Mouse (Mus musculus): ENCODE data around the gene Tnnt3. TPM values are rescaled to one million over a fixed set of nuclear protein-coding genes. Genes with fewer than 3 reads are reported as not detected.

Tnnt3 gene
- polyA plus RNA-seq, 1 experiment from 2014 or later, result 31.5 TPM

DNA sequence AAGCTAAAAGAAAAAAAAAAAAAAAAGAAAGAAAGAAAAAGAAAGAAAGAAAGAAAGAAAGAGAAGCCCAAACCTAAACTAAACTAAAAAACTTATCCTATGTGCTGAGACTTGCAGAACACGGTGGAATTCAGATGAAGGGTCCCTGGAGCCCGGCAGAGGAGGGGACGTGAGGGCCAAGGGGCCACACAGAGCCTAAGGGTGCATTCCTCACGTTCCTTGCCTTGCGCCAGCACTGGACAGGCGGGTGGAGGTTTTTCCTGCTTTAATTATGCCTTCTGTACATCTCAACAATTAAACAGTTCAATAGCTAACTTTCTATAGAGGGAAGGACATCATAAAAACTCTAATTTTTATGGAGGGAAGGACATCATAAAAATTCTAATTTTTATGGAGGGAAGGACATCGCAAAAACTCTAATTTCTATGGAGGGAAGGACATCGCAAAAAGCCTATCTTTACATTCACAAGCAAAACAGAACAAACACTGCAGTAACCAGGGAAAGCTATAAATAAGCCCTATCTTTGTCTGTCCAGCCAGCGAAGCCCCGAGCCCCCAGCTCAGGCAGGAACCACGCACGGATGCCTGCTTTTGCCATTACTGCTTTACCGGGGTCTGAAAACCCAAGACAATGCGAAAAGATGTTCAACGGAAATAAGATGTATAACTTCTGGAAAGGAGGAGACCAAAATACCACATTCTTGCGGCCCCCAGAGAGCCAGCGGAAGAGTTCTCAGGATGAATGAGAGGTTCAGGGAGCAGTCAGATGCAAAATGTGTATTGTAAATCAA, 24.8 kb downstream of the Tnnt3 start:
- H3K27ac ChIP-seq (ENCODE audit: low read length), result no peak overlapping the region
- H3K27me3 ChIP-seq (ENCODE audit: control insufficient read depth, insufficient read depth, low read depth, low read length), result no peaks in the 10 kb centered on the region
- no peaks in the 10 kb centered on the region for H3K9me3 ChIP-seq (replicated peaks; ENCODE audit: control insufficient read depth, low read length)
- no peaks in the 10 kb centered on the region for H3K36me3 ChIP-seq (ENCODE audit: control insufficient read depth, insufficient read depth)
- no peak overlapping the region for H3K4me2 ChIP-seq (ENCODE audit: low read depth, low read length)
- H3K9ac ChIP-seq (ENCODE audit: low read depth, low read length), result no peak overlapping the region
- no peak for ATAC-seq (ENCODE audit: low read depth)
- WGBS (ENCODE audit: insufficient replicate concordance), result 41% methylated on average over 17 of the region's 17 CpGs
- no peak overlapping the region for H3K4me3 ChIP-seq (ENCODE audit: low read depth, low read length)
- peaks cover 9% of the 10 kb centered on the region for H3K4me1 ChIP-seq (ENCODE audit: control insufficient read depth, low read depth, low read length)

DNA sequence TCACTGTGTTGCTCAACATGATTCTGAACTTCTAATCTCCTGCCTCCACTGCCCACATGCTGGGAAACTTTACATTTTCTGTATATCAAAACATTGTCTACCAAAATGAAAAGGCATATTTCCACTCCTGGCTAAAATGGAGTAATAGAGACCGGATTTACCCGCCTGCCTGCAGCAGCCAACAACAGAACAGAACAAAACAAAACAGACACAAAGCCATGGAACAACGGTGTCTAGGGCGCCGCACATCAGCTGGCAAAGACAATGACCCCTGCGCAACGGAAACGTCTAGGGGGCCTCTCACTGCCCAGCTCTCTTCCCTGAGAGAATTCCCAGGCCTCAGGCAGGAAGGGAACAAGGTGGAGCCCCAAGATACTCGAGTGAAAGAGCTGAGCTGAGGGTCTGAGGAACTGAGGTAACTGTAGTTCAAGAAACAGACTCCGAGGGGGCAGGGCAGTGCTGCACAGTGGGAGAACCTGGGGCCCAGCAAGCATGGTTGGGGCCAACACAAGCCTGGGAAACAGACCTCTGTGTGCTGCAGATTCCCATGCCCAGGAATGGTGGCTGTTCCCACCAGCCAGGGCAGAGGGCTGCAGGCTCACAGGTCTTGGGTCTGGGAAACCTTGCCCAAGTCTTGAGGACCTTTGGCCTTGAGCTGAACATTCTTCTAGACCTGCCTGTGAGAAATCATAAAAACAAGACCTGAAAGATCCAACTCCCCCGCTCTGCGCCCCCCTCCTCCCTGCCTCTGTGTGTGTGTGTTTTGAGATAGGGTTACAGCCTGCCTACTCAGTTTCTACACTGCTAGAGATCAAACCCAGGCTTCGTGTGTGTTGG, 26.9 kb downstream of the Tnnt3 start:
- H3K4me1 ChIP-seq (ENCODE audit: control insufficient read depth, low read depth, low read length), result peaks cover 18% of the 10 kb centered on the region
- H3K9me3 ChIP-seq (replicated peaks; ENCODE audit: control insufficient read depth, low read length), result no peaks in the 10 kb centered on the region
- H3K27ac ChIP-seq (ENCODE audit: low read length), result no peak overlapping the region
- no peak overlapping the region for H3K9ac ChIP-seq (ENCODE audit: low read depth, low read length)
- ATAC-seq (ENCODE audit: low read depth), result peak; percentile 44
- 28% methylated on average over 13 of the region's 13 CpGs for WGBS (ENCODE audit: insufficient replicate concordance)
- no peaks in the 10 kb centered on the region for H3K36me3 ChIP-seq (ENCODE audit: control insufficient read depth, insufficient read depth)
- H3K27me3 ChIP-seq (ENCODE audit: control insufficient read depth, insufficient read depth, low read depth, low read length), result no peaks in the 10 kb centered on the region
- H3K4me2 ChIP-seq (ENCODE audit: low read depth, low read length), result no peak overlapping the region
- no peak overlapping the region for H3K4me3 ChIP-seq (ENCODE audit: low read depth, low read length)

DNA sequence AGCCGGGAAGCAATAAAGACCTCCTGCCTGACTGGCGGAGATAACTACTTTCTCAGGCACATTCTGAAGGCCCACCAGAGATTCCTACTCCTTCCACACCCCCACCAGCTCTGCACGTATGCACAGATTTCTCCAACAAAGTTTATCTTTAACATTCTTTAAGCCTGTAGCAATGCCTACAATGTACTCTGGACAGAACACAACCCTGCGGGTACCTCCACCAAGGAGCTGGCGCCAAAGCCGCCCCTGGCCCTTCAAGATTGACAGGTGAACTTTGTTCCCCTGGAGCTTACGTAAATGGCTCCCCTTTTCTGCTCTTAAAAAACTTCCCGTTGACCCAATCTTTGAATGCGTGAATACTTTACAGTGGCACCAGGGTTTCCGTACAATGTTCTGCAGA, 30.7 kb downstream of the Tnnt3 start:
- Histone ChIP-seq H3K9ac (ENCODE audit: low read depth, low read length) (no peak overlapping the region), H3K36me3 (ENCODE audit: control insufficient read depth, insufficient read depth) (no peaks in the 10 kb centered on the region), H3K4me2 (ENCODE audit: low read depth, low read length) (no peak overlapping the region), H3K9me3 (replicated peaks; ENCODE audit: control insufficient read depth, low read length) (no peaks in the 10 kb centered on the region), H3K4me1 (ENCODE audit: control insufficient read depth, low read depth, low read length) (peaks cover 27% of the 10 kb centered on the region), H3K27me3 (ENCODE audit: control insufficient read depth, insufficient read depth, low read depth, low read length) (no peaks in the 10 kb centered on the region), H3K27ac (ENCODE audit: low read length) (no peak overlapping the region), H3K4me3 (ENCODE audit: low read depth, low read length) (no peak overlapping the region)
- no peak for ATAC-seq (ENCODE audit: low read depth)
- WGBS (ENCODE audit: insufficient replicate concordance), result 38% methylated on average over 10 of the region's 10 CpGs

DNA sequence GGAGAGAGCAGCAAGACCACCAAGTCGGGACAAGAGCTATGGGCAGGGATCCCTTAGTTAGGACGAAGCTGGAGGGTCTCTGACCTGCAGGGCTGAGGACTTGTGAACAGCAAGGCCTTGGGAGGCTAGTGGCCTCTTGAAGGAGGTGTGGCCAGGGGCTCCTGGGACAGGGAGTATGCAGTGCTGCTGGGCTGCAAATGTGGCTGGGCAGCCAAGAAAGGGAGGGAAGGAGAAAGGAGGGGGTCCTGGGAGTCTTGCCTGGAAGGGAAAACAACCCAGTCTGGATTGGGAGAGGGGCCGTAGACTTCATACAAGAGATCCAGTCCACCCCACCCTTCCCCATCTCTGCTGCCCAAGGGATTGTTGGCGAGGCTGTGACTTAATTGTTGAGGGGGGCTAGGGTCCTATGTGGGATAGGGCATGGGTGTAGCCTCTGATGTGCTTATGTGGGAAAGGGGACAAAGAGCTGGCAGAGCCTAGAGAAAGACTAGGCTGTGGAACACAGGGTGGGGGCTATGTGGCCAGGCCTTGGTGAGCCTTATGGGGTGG, 33.4 kb downstream of the Tnnt3 start:
- Histone ChIP-seq H3K4me1 (ENCODE audit: control insufficient read depth, low read depth, low read length) (peaks cover 31% of the 10 kb centered on the region), H3K9ac (ENCODE audit: low read depth, low read length) (no peak overlapping the region), H3K4me2 (ENCODE audit: low read depth, low read length) (no peak overlapping the region), H3K27me3 (ENCODE audit: control insufficient read depth, insufficient read depth, low read depth, low read length) (no peaks in the 10 kb centered on the region), H3K4me3 (ENCODE audit: low read depth, low read length) (no peak overlapping the region), H3K36me3 (ENCODE audit: control insufficient read depth, insufficient read depth) (no peaks in the 10 kb centered on the region), H3K27ac (ENCODE audit: low read length) (no peak overlapping the region), H3K9me3 (replicated peaks; ENCODE audit: control insufficient read depth, low read length) (no peaks in the 10 kb centered on the region)
- no peak for ATAC-seq (ENCODE audit: low read depth)
- WGBS (ENCODE audit: insufficient replicate concordance), result 63% methylated on average over 4 of the region's 4 CpGs

DNA sequence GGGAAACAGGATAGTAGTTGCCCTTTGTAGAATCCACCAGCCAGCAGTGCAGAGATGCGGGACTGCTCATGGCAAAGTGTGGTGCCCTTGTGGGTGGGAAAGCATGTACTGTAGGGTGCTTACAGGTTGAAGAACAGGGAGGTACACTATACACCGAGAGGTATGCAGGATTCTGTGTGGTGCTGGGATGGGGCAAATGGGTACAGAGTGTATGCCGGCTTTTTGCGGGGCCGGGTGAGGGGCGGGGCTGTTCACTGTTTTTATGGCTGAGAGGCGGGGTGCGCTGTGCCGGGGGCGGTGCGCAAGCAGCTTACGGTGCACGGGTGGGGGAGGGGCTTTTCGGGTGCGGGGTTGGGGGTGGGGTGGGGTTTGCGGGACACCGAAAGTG, 34.0 kb downstream of the Tnnt3 start, which contains the start of gene Mrpl23:
Gene Mrpl23, plus strand, starts transcription at position 16 of the 388 bp plus-strand sequence.
- Histone ChIP-seq H3K4me3 (ENCODE audit: low read depth, low read length) (peak within 1 kb of the TSS; percentile 79), H3K9me3 (replicated peaks; ENCODE audit: control insufficient read depth, low read length) (no peaks in the 10 kb centered on the region), H3K4me1 (ENCODE audit: control insufficient read depth, low read depth, low read length) (peaks cover 31% of the 10 kb centered on the region), H3K36me3 (ENCODE audit: control insufficient read depth, insufficient read depth) (no peaks in the 10 kb centered on the region), H3K27ac (ENCODE audit: low read length) (peak within 1 kb of the TSS; percentile 80), H3K9ac (ENCODE audit: low read depth, low read length) (peak within 1 kb of the TSS; percentile 81), H3K4me2 (ENCODE audit: low read depth, low read length) (peak within 1 kb of the TSS; percentile 80), H3K27me3 (ENCODE audit: control insufficient read depth, insufficient read depth, low read depth, low read length) (no peaks in the 10 kb centered on the region)
- 3% methylated on average over 17 of the region's 17 CpGs for WGBS (ENCODE audit: insufficient replicate concordance)
- peak; percentile 37 for ATAC-seq (ENCODE audit: low read depth)

DNA sequence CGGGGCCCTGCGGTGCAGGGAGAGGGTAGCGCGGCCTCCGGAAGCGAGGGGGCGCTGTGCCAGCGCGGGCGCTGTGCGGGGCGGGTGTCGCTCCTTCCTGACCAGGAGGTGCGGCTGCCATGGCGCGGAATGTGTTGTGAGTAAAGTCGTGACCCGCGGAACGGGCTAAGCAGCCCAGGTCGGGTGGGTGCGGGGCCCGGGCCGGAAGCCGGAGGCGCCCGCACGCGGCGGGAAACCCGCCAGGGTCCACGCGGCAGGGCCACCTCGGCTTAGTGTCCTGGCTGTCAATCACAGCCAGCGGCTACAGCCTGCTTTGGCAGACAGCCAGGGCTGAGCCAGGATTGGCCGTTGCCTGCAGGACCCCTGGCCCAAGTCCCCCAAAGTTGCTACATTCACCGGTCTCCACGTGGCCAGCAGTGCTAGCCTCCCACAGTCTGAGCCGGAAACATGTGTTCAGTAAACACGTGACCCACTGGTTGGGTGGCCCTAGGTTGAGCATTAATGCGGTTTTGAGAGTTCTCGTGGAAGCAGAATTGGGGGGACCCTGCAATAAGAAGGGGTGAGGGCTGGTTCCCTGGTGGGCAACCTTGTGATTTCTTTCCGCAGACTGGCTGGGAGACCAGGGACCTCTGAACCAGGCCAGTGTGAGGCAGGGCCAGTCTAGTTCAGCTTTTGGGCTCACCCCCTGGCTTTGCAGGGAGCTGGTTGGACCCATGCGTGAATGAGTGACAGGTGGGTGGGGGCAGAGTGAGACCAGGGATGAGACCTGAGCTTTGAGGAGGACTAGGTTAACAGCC, 34.6 kb downstream of the Tnnt3 start:
- Histone ChIP-seq H3K27ac (ENCODE audit: low read length) (peak overlapping the region; percentile 80), H3K9ac (ENCODE audit: low read depth, low read length) (peak overlapping the region; percentile 81), H3K27me3 (ENCODE audit: control insufficient read depth, insufficient read depth, low read depth, low read length) (no peaks in the 10 kb centered on the region), H3K4me3 (ENCODE audit: low read depth, low read length) (peak overlapping the region; percentile 79), H3K4me1 (ENCODE audit: control insufficient read depth, low read depth, low read length) (peaks cover 34% of the 10 kb centered on the region), H3K4me2 (ENCODE audit: low read depth, low read length) (peak overlapping the region; percentile 80), H3K9me3 (replicated peaks; ENCODE audit: control insufficient read depth, low read length) (no peaks in the 10 kb centered on the region), H3K36me3 (ENCODE audit: control insufficient read depth, insufficient read depth) (no peaks in the 10 kb centered on the region)
- ATAC-seq (ENCODE audit: low read depth), result peak; percentile 72
- WGBS (ENCODE audit: insufficient replicate concordance), result under 1% methylated on average over 43 of the region's 44 CpGs

DNA sequence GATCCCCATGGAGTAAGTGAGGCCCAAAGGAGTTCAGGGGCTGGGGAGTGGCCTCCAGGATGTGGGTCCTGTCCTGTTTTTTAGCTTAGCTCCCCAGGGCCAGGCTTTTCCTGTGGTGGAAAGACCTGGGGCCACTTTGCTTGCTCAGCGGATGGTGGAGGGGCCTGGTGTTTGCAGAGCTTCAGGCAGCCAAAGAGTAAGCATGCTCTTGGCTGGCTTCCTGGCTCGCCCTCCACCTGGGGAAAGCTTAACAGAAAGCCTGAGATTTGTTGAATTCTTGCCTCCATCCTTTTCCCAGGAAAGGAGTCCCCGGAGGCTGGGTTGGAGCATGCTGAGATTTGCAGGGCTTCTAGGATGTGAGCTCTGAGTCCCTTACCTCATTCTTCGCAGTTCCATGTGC, 36.5 kb downstream of the Tnnt3 start:
- no peaks in the 10 kb centered on the region for H3K27me3 ChIP-seq (ENCODE audit: control insufficient read depth, insufficient read depth, low read depth, low read length)
- H3K9ac ChIP-seq (ENCODE audit: low read depth, low read length), result no peak overlapping the region
- H3K4me3 ChIP-seq (ENCODE audit: low read depth, low read length), result no peak overlapping the region
- peak overlapping the region; percentile 80 for H3K27ac ChIP-seq (ENCODE audit: low read length)
- peaks cover 33% of the 10 kb centered on the region for H3K4me1 ChIP-seq (ENCODE audit: control insufficient read depth, low read depth, low read length)
- 65% methylated on average over 4 of the region's 4 CpGs for WGBS (ENCODE audit: insufficient replicate concordance)
- H3K36me3 ChIP-seq (ENCODE audit: control insufficient read depth, insufficient read depth), result no peaks in the 10 kb centered on the region
- no peak for ATAC-seq (ENCODE audit: low read depth)
- H3K9me3 ChIP-seq (replicated peaks; ENCODE audit: control insufficient read depth, low read length), result no peaks in the 10 kb centered on the region
- no peak overlapping the region for H3K4me2 ChIP-seq (ENCODE audit: low read depth, low read length)

DNA sequence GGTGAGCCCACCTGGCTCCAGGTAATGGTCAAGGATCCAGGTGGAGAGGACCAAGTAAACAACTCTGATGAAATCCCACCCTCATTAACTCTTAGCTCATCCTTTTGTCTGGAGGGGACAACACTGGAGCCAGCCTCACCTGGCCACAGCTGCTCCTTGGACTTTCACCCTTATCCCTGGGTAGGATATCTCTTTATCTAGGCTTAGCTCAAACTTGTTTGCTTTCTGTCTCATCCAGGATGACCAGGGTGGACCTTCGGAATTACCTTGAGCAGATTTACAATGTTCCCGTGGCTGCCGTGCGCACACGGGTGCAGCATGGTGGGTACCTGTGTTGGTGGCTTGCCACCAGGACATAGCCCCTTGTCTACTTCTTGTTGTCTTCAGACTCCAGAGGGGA, 37.2 kb downstream of the Tnnt3 start:
- peak; percentile 37 for ATAC-seq (ENCODE audit: low read depth)

More for the DNA sequence above, 37.2 kb downstream of the Tnnt3 start:
- Histone ChIP-seq H3K9me3 (replicated peaks; ENCODE audit: control insufficient read depth, low read length) (no peaks in the 10 kb centered on the region), H3K4me1 (ENCODE audit: control insufficient read depth, low read depth, low read length) (peaks cover 33% of the 10 kb centered on the region), H3K9ac (ENCODE audit: low read depth, low read length) (peak overlapping the region; percentile 36), H3K4me2 (ENCODE audit: low read depth, low read length) (no peak overlapping the region), H3K4me3 (ENCODE audit: low read depth, low read length) (no peak overlapping the region), H3K27me3 (ENCODE audit: control insufficient read depth, insufficient read depth, low read depth, low read length) (no peaks in the 10 kb centered on the region), H3K36me3 (ENCODE audit: control insufficient read depth, insufficient read depth) (no peaks in the 10 kb centered on the region), H3K27ac (ENCODE audit: low read length) (peak overlapping the region; percentile 80)
- 82% methylated on average over 5 of the region's 5 CpGs for WGBS (ENCODE audit: insufficient replicate concordance)
